Mouse (Mus musculus): ENCODE measurements around the gene Pnn.

DNA sequence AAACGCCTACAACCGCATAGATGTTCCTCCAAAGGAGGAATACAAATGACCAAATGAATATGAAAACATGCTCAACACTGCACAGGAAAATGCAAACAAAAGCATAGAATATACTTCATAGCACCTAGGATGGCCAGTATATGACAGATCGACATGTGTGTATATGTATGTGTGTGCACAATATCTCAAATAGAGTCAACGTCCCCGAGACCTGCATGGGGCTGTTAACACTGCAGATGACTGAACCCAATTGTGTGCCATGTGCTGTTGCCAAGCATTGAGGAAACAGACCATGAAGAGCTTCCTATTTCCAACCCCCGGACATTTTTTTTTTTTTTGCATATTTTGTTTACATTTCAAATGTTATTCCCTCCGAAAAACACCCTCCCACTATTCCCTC is 25.8 kb upstream of the Pnn start:
- TF ChIP-seq CTCF (IDR thresholded peaks at IDR 0.05; ENCODE audit: borderline replicate concordance, extremely low read depth, insufficient read depth, insufficient read length) (no peak), POLR2A (IDR thresholded peaks at IDR 0.05; ENCODE audit: borderline replicate concordance, extremely low read depth, insufficient read depth, insufficient read length, poor library complexity, severe bottlenecking) (no peak)

Measured in brain, embryonic 14.5 days (tissue).